Mouse (Mus musculus) liver, postnatal 0 days (tissue): Measurements from ENCODE around the gene Kiz. TPM values are rescaled to one million over a fixed set of nuclear protein-coding genes. Genes with fewer than 3 reads are reported as not detected.

ENCODE experiments used
- ATAC-seq: fragments of 200-750 bp; cut with Nextera tagmentation; 2 replicates; pipeline ENCODE4 v1.8.0; 2017; ENCODE audit warnings: mild to moderate bottlenecking, moderate library complexity
- DNase-seq: peaks from one replicate; pipeline ENCODE4 v3.0.0-alpha.2; 2016
- H3K27ac ChIP-seq: fragments of 300-500 bp; sonication (generic); 2 replicates; pipeline ENCODE4 v1.5.1; 2014; ENCODE audit warnings: antibody characterized with exemption, moderate library complexity, mild to moderate bottlenecking, low read depth
- H3K27me3 ChIP-seq: fragments of 300-500 bp; sonication (generic); 2 replicates; pipeline ENCODE4 v1.6.1; 2014; ENCODE audit warnings: low read length, control low read depth, mixed read lengths; ENCODE audit not compliant: insufficient read depth
- H3K36me3 ChIP-seq: fragments of 300-500 bp; sonication (generic); replicated peaks from 2 replicates; pipeline ENCODE4 v1.6.1; 2014; ENCODE audit warnings: mild to moderate bottlenecking, control low read depth, low read length, moderate library complexity, mixed read lengths; ENCODE audit not compliant: insufficient read depth
- H3K4me1 ChIP-seq: fragments of 300-500 bp; sonication (generic); 2 replicates; pipeline ENCODE4 v1.6.1; 2014; ENCODE audit warnings: antibody characterized with exemption, mild to moderate bottlenecking, control low read depth; ENCODE audit not compliant: insufficient read depth
- H3K4me2 ChIP-seq: fragments of 300-500 bp; sonication (generic); 2 replicates; pipeline ENCODE4 v1.6.1; 2014; ENCODE audit warnings: low read depth, mild to moderate bottlenecking, low read length, moderate library complexity, mixed read lengths
- H3K4me3 ChIP-seq: fragments of 300-500 bp; sonication (generic); 2 replicates; pipeline ENCODE4 v1.5.1; 2014; ENCODE audit warnings: low read depth, low read length
- H3K9ac ChIP-seq: fragments of 300-500 bp; sonication (generic); replicated peaks from 2 replicates; pipeline ENCODE4 v1.6.1; 2014; ENCODE audit warnings: mild to moderate bottlenecking, moderate library complexity
- H3K9me3 ChIP-seq: fragments of 300-500 bp; sonication (generic); 2 replicates; pipeline ENCODE4 v1.6.1; 2016; ENCODE audit warnings: mild to moderate bottlenecking, control low read depth, low read length, mixed read lengths
- CTCF ChIP-seq: sonication (generic); IDR thresholded peaks from 2 replicates; pipeline ENCODE4 v1.5.1; 2016; ENCODE audit warnings: antibody characterized with exemption, low read depth
- EP300 ChIP-seq: IDR thresholded peaks from 2 replicates; pipeline ENCODE4 v1.6.1; 2016; ENCODE audit warnings: antibody characterized with exemption, low read depth, mild to moderate bottlenecking
- WGBS: fragments of 180-500 bp; shearing (Covaris S2); extraction: QIAGEN DNeasy Blood & Tissue Kit; methylation state at CpG from one replicate; pipeline ENCODE4 v1.1.7; 2014; ENCODE audit not compliant: insufficient replicate concordance; 5-methylcytosine and 5-hydroxymethylcytosine counted together
- polyA plus RNA-seq: library from polyadenylated mRNA; unstranded; fragments of >200 nt; fragmentation: Nextera tagmentation; extraction: Ambion mirVana; gene quantifications from 2 replicates; pipeline ENCODE4 v1.2.1, GENCODE M21; 2015

The Kiz gene
- polyA plus RNA-seq, 1 experiment from 2014 or later: 8.2 TPM

GRCm38 (mm10) chr2:146836871-146837550 is 18.7 kb upstream of the Kiz start:
- TF ChIP-seq CTCF (no peak), EP300 (no peak)
- WGBS: 7% methylated on average over 17 of the region's 17 CpGs
- H3K4me1 ChIP-seq: no peaks in the 10 kb centered on the region

GRCm38 (mm10) chr2:146837653-146838052 is 18.0 kb upstream of the Kiz start:
- H3K4me2 ChIP-seq: no peak overlapping the region
- H3K4me1 ChIP-seq: no peaks in the 10 kb centered on the region
- no peaks in the 10 kb centered on the region for H3K36me3 ChIP-seq
- no peak for DNase-seq
- no peak for TF ChIP-seq EP300
- TF ChIP-seq CTCF: no peak
- H3K4me3 ChIP-seq: no peak overlapping the region
- no peak overlapping the region for H3K9ac ChIP-seq
- WGBS: 0% methylated on average over 1 of the region's 1 CpGs
- H3K9me3 ChIP-seq: no peaks in the 10 kb centered on the region
- no peak for ATAC-seq
- H3K27me3 ChIP-seq: peaks cover 80% of the 10 kb centered on the region
- H3K27ac ChIP-seq: no peak overlapping the region

More at GRCm38 (mm10) chr2:146836871-146837550, 18.7 kb upstream of the Kiz start:
- no peaks in the 10 kb centered on the region for H3K36me3 ChIP-seq
- no peak for DNase-seq
- H3K4me2 ChIP-seq: no peak overlapping the region
- no peak overlapping the region for H3K27ac ChIP-seq
- no peak overlapping the region for H3K4me3 ChIP-seq
- no peaks in the 10 kb centered on the region for H3K9me3 ChIP-seq
- H3K27me3 ChIP-seq: peaks cover 87% of the 10 kb centered on the region
- ATAC-seq: no peak
- no peak overlapping the region for H3K9ac ChIP-seq

GRCm38 (mm10) chr2:146838596-146839302 is 16.9 kb upstream of the Kiz start:
- no peak overlapping the region for H3K9ac ChIP-seq
- no peak overlapping the region for H3K4me2 ChIP-seq
- H3K9me3 ChIP-seq: no peaks in the 10 kb centered on the region
- H3K36me3 ChIP-seq: no peaks in the 10 kb centered on the region
- TF ChIP-seq EP300: no peak
- TF ChIP-seq CTCF: no peak
- H3K4me3 ChIP-seq: no peak overlapping the region
- no peaks in the 10 kb centered on the region for H3K4me1 ChIP-seq
- DNase-seq (no peak), ATAC-seq (no peak)
- H3K27me3 ChIP-seq: peaks cover 70% of the 10 kb centered on the region
- no peak overlapping the region for H3K27ac ChIP-seq
- 4% methylated on average over 30 of the region's 30 CpGs for WGBS

- no peak overlapping the region for H3K9ac ChIP-seq
- no peaks in the 10 kb centered on the region for H3K9me3 ChIP-seq
- ATAC-seq (no peak), DNase-seq (peak; percentile 14)
- TF ChIP-seq CTCF: no peak
- TF ChIP-seq EP300: no peak
- no peak overlapping the region for H3K27ac ChIP-seq
- WGBS: 5% methylated on average over 36 of the region's 36 CpGs
- peaks cover 62% of the 10 kb centered on the region for H3K27me3 ChIP-seq
- H3K4me3 ChIP-seq: no peak overlapping the region
- H3K4me2 ChIP-seq: no peak overlapping the region
- H3K36me3 ChIP-seq: no peaks in the 10 kb centered on the region
- no peaks in the 10 kb centered on the region for H3K4me1 ChIP-seq
These were observed 16.2 kb upstream of the Kiz start for GRCm38 (mm10) chr2:146839303-146840030.

- no peak overlapping the region for H3K4me2 ChIP-seq
- DNase-seq: no peak
- H3K27me3 ChIP-seq: no peaks in the 10 kb centered on the region
- no peaks in the 10 kb centered on the region for H3K36me3 ChIP-seq
- ATAC-seq: no peak; the same call in 1 of the 2 replicates
- no peaks in the 10 kb centered on the region for H3K4me1 ChIP-seq
- no peak overlapping the region for H3K27ac ChIP-seq
- H3K9me3 ChIP-seq: no peaks in the 10 kb centered on the region
- no peak overlapping the region for H3K9ac ChIP-seq
- H3K4me3 ChIP-seq: no peak overlapping the region
- TF ChIP-seq CTCF (no peak), EP300 (no peak)
- 64% methylated on average over 2 of the region's 2 CpGs for WGBS
These were observed 7.8 kb upstream of the Kiz start for GRCm38 (mm10) chr2:146847863-146848262.

- Histone ChIP-seq H3K27ac (peak overlapping the region; percentile 88), H3K9ac (peak overlapping the region; percentile 95), H3K9me3 (no peaks in the 10 kb centered on the region), H3K4me2 (peak overlapping the region; percentile 93), H3K4me3 (peak overlapping the region; percentile 98), H3K36me3 (no peaks in the 10 kb centered on the region), H3K27me3 (no peaks in the 10 kb centered on the region), H3K4me1 (0 out of 2 replicates have a peak, but pooled peaks cover 6% of the 10 kb centered on the region)
- DNase-seq: no peak
- TF ChIP-seq CTCF: no peak
- no peak for TF ChIP-seq EP300
- WGBS: 4% methylated on average over 11 of the region's 11 CpGs
- peak; percentile 50 for ATAC-seq
These were observed 456 bp downstream of the Kiz start for GRCm38 (mm10) chr2:146856120-146856519.
